Mouse (Mus musculus): Measurements from ENCODE around the gene Ctnnbip1.

DNA sequence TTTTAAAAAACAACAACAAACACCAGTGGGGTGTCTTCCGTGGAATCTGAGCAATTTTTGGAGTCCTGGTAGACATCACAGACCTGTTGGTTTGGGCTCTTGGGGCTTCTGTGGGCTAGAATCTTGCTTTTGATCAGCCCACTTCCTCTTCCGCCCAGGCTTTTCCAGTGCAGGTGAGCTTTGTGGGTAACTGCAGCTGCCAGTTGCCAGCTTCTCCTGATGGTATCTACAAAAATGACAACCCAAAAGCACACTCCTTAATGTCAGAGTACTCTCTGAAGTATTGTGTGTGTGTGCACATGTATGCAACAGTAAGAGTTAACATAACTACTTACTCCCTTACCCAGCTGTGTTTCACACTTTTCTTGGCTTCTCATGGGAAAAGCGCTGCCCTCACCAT lies 48.5 kb upstream of the Ctnnbip1 start:
- TF ChIP-seq CTCF (IDR thresholded peaks at IDR 0.05; ENCODE audit: borderline replicate concordance, insufficient read depth, low read length) (no peak), POLR2A (IDR thresholded peaks at IDR 0.05; ENCODE audit: low read depth, low read length) (no peak)

Measured in embryonic fibroblast, embryonic 13.5 days (primary cell).